In the genomic region with DNA sequence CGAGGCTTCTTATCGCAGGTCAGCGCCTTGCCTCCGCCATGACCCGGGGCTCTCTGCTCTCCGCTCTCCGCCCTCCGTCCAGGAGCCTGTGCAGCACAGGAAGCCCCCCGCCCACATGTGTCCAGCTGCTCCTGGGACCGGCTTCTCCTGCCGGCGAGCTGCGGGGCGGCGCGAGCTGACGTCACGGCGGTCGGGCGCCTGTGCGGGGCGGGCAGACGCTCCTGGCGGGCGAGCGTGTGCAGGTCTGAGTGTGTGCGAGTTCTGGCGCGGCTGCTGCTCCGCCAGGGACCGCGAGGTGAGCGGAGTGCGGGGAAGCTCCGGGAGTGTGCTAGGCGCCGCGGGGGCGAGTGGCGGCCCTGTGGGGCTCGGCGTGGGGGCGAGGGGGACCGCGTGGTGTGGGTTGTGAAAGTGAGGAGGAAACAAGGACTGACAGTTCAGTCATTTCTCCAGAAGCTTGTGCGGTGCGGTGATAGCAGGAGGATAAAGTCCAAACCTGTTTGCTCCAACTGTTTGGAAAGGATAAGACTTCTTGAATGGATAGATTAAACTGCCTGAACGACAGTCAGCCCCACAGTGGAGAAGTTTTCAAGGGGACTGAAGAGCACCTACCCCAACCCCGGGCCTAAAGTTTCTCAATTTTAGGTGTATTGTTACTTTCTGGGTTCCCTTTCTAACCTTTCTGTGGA, we compare ENCODE assay signal across 8 mouse cellular contexts. TPM values are rescaled to one million over a fixed set of nuclear protein-coding genes. Genes with fewer than 3 reads are reported as not detected.
A peak's percentile ranks its signal among the peaks of the same experiment; 100 is the strongest.
DNase-seq lines count a peak whose midpoint lies in the region; ATAC-seq and TF ChIP-seq lines count a peak whose summit lies in the region.

No protein-coding gene starts in this region.

- in situ Hi-C loops in CH12.LX (cut with MboI; ENCODE audit: low pct_ligation_motif_present, low pct_unique_long_range_greater_than_20kb, low sequenced_read_pairs), result loop anchor here (25.0 kb wide), 1 partner anchor 122 kb away; no protein-coding TSS in a partner anchor

- peak; percentile 71 for TF ChIP-seq POLR2A in CH12.LX (IDR thresholded peaks at IDR 0.05; ENCODE audit: low read depth, low read length)

- no peak for TF ChIP-seq CTCF in CH12.LX (conservative IDR thresholded peaks at IDR 0.05 in 1 of 2, IDR thresholded peaks at IDR 0.05 in 1 of 2; ENCODE audit: low read depth in 2 of 2, low read length in 2 of 2)

- peak overlapping the region; percentile 52 to 65 (median 64) for H3K4me3 ChIP-seq in CH12.LX (replicated peaks in 1 of 3; ENCODE audit: low read depth in 2 of 3, low read length in 2 of 3, poor library complexity in 1 of 3)
- peak overlapping the region; percentile 69 for H3K4me3 ChIP-seq in brown adipose tissue, adult 24 weeks (ENCODE audit: insufficient read depth, low read depth, low read length)
- peak overlapping the region; percentile 49 to 60 for H3K4me3 ChIP-seq in heart, embryonic 14.5 days (ENCODE audit: control insufficient read depth in 1 of 2, insufficient read depth in 1 of 2, low read depth in 1 of 2, low read length in 2 of 2)
- H3K4me3 ChIP-seq in liver, embryonic 16.5 days (ENCODE audit: low read depth, low read length), result peak overlapping the region; percentile 79
- H3K4me3 ChIP-seq in neural tube, embryonic 13.5 days, result peak overlapping the region; percentile 60

- H3K27me3 ChIP-seq in CH12.LX (replicated peaks), result no peaks in the 10 kb centered on the region
- no peaks in the 10 kb centered on the region for H3K27me3 ChIP-seq in heart, embryonic 14.5 days (ENCODE audit: control insufficient read depth, insufficient read depth, low read length)
- no peaks in the 10 kb centered on the region for H3K27me3 ChIP-seq in liver, embryonic 16.5 days (ENCODE audit: control insufficient read depth, insufficient read depth, low read depth, low read length)
- no peaks in the 10 kb centered on the region for H3K27me3 ChIP-seq in neural tube, embryonic 13.5 days

- H3K36me3 ChIP-seq in CH12.LX (replicated peaks in 1 of 2; ENCODE audit: control insufficient read depth in 1 of 2, insufficient read depth in 1 of 2, low read length in 1 of 2), result no peaks in the 10 kb centered on the region
- H3K36me3 ChIP-seq in heart, embryonic 14.5 days (ENCODE audit: control insufficient read depth, insufficient read depth, low read length), result no peaks in the 10 kb centered on the region
- H3K36me3 ChIP-seq in liver, embryonic 16.5 days (ENCODE audit: control insufficient read depth, insufficient read depth), result peaks cover 1% of the 10 kb centered on the region; the same call in 1 of the 2 replicates
- H3K36me3 ChIP-seq in neural tube, embryonic 13.5 days, result no peaks in the 10 kb centered on the region

- H3K79me2 ChIP-seq in CH12.LX (replicated peaks; ENCODE audit: control insufficient read depth, extremely low read depth, insufficient read depth, poor library complexity, severe bottlenecking), result no peaks in the 10 kb centered on the region

- no peaks in the 10 kb centered on the region for H3K9me3 ChIP-seq in CH12.LX (replicated peaks; ENCODE audit: low read length)
- no peaks in the 10 kb centered on the region for H3K9me3 ChIP-seq in heart, embryonic 14.5 days (ENCODE audit: control insufficient read depth, low read length)
- no peaks in the 10 kb centered on the region for H3K9me3 ChIP-seq in liver, embryonic 16.5 days (replicated peaks; ENCODE audit: control insufficient read depth, low read length)
- no peaks in the 10 kb centered on the region for H3K9me3 ChIP-seq in neural tube, embryonic 13.5 days

- peak overlapping the region; percentile 81 for H3K4me2 ChIP-seq in CH12.LX (ENCODE audit: insufficient read depth, low read depth, poor library complexity, severe bottlenecking)
- peak overlapping the region; percentile 76 for H3K4me2 ChIP-seq in heart, embryonic 14.5 days (ENCODE audit: low read length)
- H3K4me2 ChIP-seq in liver, embryonic 16.5 days (ENCODE audit: low read depth, low read length), result peak overlapping the region; percentile 78
- peak overlapping the region; percentile 88 for H3K4me2 ChIP-seq in neural tube, embryonic 13.5 days

- no peak overlapping the region for H3K27ac ChIP-seq in CH12.LX (ENCODE audit: insufficient read depth, low read depth)
- peak overlapping the region; percentile 53 for H3K27ac ChIP-seq in brown adipose tissue, adult 24 weeks (replicated peaks; ENCODE audit: low read depth, low read length)
- H3K27ac ChIP-seq in heart, embryonic 14.5 days (replicated peaks in 1 of 2; ENCODE audit: control insufficient read depth in 1 of 2, insufficient read depth in 1 of 2, low read depth in 2 of 2, low read length in 2 of 2), result peak overlapping the region; percentile 42 to 73
- peak overlapping the region; percentile 97 for H3K27ac ChIP-seq in liver, embryonic 16.5 days (ENCODE audit: low read length)
- peak overlapping the region; percentile 33 for H3K27ac ChIP-seq in neural tube, embryonic 13.5 days (replicated peaks)

- under 1% methylated on average over 50 of the region's 50 CpGs for WGBS in heart, embryonic 14.5 days
- 0% methylated on average over 50 of the region's 50 CpGs for WGBS in liver, embryonic 16.5 days (ENCODE audit: insufficient replicate concordance)
- WGBS in neural tube, embryonic 13.5 days, result under 1% methylated on average over 50 of the region's 50 CpGs

- H3K4me1 ChIP-seq in CH12.LX (ENCODE audit: control insufficient read depth in 1 of 2, insufficient read depth in 2 of 2), result peaks cover 0 to 11% of the 10 kb centered on the region in 2 experiments; a peak in 2 of 4 replicates
- peaks cover 3% of the 10 kb centered on the region for H3K4me1 ChIP-seq in brown adipose tissue, adult 24 weeks (ENCODE audit: control insufficient read depth, insufficient read depth, insufficient read length, low read length)
- peaks cover 3 to 16% of the 10 kb centered on the region in 2 experiments for H3K4me1 ChIP-seq in heart, embryonic 14.5 days (ENCODE audit: control insufficient read depth in 2 of 2, insufficient read depth in 2 of 2, low read length in 2 of 2)
- H3K4me1 ChIP-seq in liver, embryonic 16.5 days (ENCODE audit: control insufficient read depth, low read depth, low read length), result peaks cover 33% of the 10 kb centered on the region
- H3K4me1 ChIP-seq in neural tube, embryonic 13.5 days (replicated peaks), result peaks cover 10% of the 10 kb centered on the region; the same call in 1 of the 2 replicates

- dilution Hi-C loops in CH12.LX (cut with MboI; ENCODE audit: extremely low pct_ligation_motif_present, extremely low pct_unique_long_range_greater_than_20kb, low sequenced_read_pairs), result no loop called here

- peak; percentile 60 for DNase-seq in CH12.LX (ENCODE audit: extremely low read depth)
- DNase-seq in kidney, postnatal 14 days, result peak; percentile 89
- DNase-seq in telencephalon, adult 2 months (ENCODE audit: low read depth, low spot score), result peak; percentile 39

- TF ChIP-seq RAD21 in CH12.LX (IDR thresholded peaks at IDR 0.05; ENCODE audit: low read depth, low read length), result no peak

- peak; percentile 69 for ATAC-seq in erythroid progenitor cell, adult 5-6 weeks (replicated peaks; ENCODE audit: low FRiP score, poor library complexity, severe bottlenecking)
- ATAC-seq in heart, embryonic 14.5 days (ENCODE audit: insufficient number of reproducible peaks, insufficient read depth, low FRiP score, low read depth), result peak; percentile 93
- ATAC-seq in liver, embryonic 16.5 days (ENCODE audit: low read depth), result peak; percentile 80
- peak; percentile 99 for ATAC-seq in neural tube, embryonic 13.5 days (ENCODE audit: low read depth)

- no peak for TF ChIP-seq EP300 in CH12.LX (IDR thresholded peaks at IDR 0.05; ENCODE audit: low read length)

- H3K9ac ChIP-seq in CH12.LX (ENCODE audit: insufficient read depth, low read depth), result peak overlapping the region; percentile 46
- peak overlapping the region; percentile 71 for H3K9ac ChIP-seq in heart, embryonic 14.5 days (ENCODE audit: low read length)
- peak overlapping the region; percentile 88 for H3K9ac ChIP-seq in liver, embryonic 16.5 days (ENCODE audit: low read depth, low read length)
- H3K9ac ChIP-seq in neural tube, embryonic 13.5 days, result peak overlapping the region; percentile 74

TF ChIP-seq in CH12.LX, 34 proteins besides CTCF, POLR2A, EP300 and RAD21:
- TF ChIP-seq IRF4 (IDR thresholded peaks at IDR 0.05; ENCODE audit: low read depth, low read length) (0 out of 2 replicates have a peak, but pooled peaks have one; percentile 12), NELFE (IDR thresholded peaks at IDR 0.05; ENCODE audit: low read depth, low read length) (peak; percentile 47; the same call in 1 of the 2 replicates), MXI1 (IDR thresholded peaks at IDR 0.05; ENCODE audit: low read depth, low read length) (peak; percentile 52; the same call in 1 of the 2 replicates), NRF1 (IDR thresholded peaks at IDR 0.05; ENCODE audit: low read depth, low read length) (peak; percentile 67), MEF2A (IDR thresholded peaks at IDR 0.05; ENCODE audit: borderline replicate concordance, low read depth, low read length) (no peak)
TF ChIP-seq in CH12.LX: peak in this region for 4.

RNA-seq across cellular contexts. Expression of a gene that starts 56.2 kb away (rescaled TPM):
- total RNA-seq in CH12.LX (2012; rRNA removed) (16.6 and 20.0 TPM in 2 replicates), CH12.LX (2014; rRNA removed) (39.9 and 48.5 TPM in 2 replicates)
- 25.0 and 28.8 TPM in 2 replicates for polyA plus RNA-seq in CH12.LX (2012; ENCODE audit: insufficient read length, low read depth)
- 11.9 and 29.4 TPM in 2 replicates for polyA plus RNA-seq in brown adipose tissue, adult 24 weeks (2012; ENCODE audit: insufficient read depth, insufficient read length, missing spikeins)
- 226 and 296 TPM in 2 replicates for total RNA-seq in erythroid progenitor cell, adult 5-6 weeks (2015; ENCODE audit: low replicate concordance)
- total RNA-seq in erythroid progenitor cell, adult 5-6 weeks (2017; ENCODE audit: low replicate concordance), result 601 and 799 TPM in 2 replicates
- polyA plus RNA-seq in heart, embryonic 14.5 days (2014; fragmentation: Nextera tagmentation; extraction: Ambion mirVana), result 60.6 and 68.0 TPM in 2 replicates
- 184 and 192 TPM in 2 replicates for polyA plus RNA-seq in liver, embryonic 16.5 days (2015; fragmentation: Nextera tagmentation; extraction: Ambion mirVana)
- 41.7 and 44.4 TPM in 2 replicates for polyA plus RNA-seq in neural tube, embryonic 13.5 days (2015; fragmentation: Nextera tagmentation; extraction: Ambion mirVana)

Comparison
In these comparisons a context has a peak if more than half of its experiments do, and no peak if none do; other contexts are left out.
1. DNase-seq: peak in every context shown above with its lines; median percentile 89 in kidney, postnatal 14 days; 60 in CH12.LX; 39 in telencephalon, adult 2 months.